Mouse (Mus musculus) CH12F3 (cell line): ENCODE measurements around the gene Nedd4.

Experiments
- in situ Hi-C: fragments of 300-500 bp; cut with MboI; formaldehyde crosslinking; loops from 2 replicates; pipeline ENCODE4 v1.14.3; 2020; ENCODE audit warnings: low sequenced_read_pairs

Gene Nedd4

DNA sequence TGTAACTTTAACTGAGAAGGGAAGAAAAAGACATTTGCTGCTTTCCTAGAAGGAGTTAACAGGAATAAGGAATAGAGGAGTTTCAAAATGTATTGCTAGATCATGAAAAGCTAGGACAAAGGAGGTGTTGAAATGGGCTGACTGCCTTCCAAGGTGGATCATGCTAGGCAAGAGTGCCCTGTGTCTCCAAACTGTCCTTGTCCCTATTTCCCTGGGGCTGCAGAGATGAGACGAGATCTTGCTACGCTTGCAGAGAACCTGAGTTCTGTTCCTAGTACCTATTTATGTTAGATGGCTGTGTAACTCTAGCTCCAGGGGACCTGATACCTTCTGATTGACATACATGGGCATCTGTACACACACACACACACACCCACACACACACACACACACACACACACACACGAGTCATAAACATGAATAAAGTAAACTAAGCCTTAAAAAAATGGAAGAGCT is 13.6 kb downstream of the Nedd4 start:
- in situ Hi-C loops, result no loop called here

DNA sequence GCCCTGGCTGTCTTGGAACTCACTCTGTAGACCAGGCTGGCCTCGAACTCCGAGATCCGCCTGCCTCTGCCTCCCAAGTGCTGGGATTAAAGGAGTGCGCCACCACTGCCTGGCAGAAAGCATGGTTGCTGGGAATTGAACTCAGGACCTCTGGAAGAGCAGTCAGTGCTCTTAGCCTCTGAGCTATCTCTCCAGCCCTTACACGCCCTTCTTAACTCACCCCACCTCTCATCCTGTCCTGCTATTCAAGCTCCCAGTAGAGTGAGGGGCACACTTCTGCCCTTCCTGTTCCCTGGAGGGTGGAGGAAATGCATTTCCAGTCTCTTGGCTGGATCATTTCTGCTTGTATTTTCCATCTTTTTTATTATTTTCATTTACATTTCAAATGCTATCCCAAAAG is 15.5 kb downstream of the Nedd4 start:
- in situ Hi-C loops, result no loop called here

GRCm38 (mm10) chr9:72678771-72679170 is 16.6 kb downstream of the Nedd4 start:
- in situ Hi-C loops, result no loop called here

DNA sequence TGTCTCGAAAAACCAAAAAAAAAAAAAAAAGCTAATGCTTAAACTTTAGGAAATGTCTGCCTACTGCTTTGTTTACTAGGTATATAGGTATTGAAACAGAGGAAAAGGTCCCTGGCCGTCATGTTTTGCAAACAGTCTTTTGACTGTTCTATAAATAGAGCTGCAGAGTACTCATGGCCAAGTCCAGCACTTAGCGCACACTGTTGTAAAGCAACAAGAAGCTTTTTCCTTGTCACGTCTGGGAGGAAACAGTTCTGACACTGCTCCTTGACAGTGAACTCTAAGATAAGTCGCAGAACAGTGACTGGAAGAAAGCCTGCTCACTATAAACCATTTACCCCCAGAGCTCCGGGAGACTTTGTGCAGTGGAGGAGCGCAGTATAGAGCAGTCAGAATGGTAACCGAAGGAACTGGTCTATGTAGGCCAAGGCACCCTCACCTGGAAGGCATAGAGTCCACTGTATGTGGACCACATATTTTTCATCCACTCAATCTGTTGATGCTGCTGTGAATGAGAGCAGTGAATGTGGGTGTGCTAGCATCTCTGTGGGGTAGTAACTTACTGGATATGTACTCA is 19.6 kb downstream of the Nedd4 start:
- in situ Hi-C loops, result no loop called here

GRCm38 (mm10) chr9:72683268-72683667 is 21.1 kb downstream of the Nedd4 start:
- in situ Hi-C loops, result no loop called here

DNA sequence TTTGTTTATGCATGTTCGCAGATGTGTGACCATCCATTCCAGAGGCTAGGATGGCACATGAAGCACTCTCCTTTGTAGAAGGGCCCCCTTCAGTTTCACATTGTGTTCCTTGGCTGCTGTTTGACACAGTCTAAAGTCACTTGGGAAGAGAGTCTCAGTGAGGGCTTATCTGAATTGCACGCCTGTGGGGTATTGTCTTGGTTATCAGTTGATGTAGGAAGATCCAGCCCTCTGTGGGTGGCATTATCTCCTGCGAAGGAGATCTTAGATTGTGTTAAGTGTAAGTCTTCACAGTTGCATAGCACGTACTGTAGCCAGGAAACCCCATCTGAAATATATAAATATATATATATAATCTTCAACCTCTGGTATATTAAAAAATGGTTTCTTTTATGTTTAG is 23.1 kb downstream of the Nedd4 start:
- in situ Hi-C loops, result no loop called here

GRCm38 (mm10) chr9:72686506-72686905 is 24.4 kb downstream of the Nedd4 start:
- in situ Hi-C loops, result no loop called here

DNA sequence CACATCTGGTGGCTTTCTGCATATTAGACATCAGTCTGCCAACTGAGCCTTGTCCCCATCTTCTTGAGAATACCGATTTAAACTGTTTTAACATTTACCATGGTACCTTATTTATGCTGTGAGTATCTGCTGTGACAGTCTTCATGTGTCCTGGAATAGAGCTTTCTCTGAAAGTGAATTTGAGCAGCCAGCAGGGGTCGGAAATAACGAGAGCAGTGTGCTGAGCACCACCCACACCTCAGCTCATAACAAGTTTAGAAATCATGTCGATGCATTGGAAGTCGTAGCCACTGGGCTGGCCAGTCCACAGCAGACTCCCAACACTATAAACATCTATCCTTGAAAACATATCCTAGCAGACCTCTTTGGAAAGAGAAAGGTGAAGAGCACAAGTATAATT is 27.4 kb downstream of the Nedd4 start:
- in situ Hi-C loops, result no loop called here

- in situ Hi-C loops, result no loop called here
These were observed 28.7 kb downstream of the Nedd4 start for GRCm38 (mm10) chr9:72690811-72691210.

GRCm38 (mm10) chr9:72691942-72692341 is 29.8 kb downstream of the Nedd4 start:
- in situ Hi-C loops, result no loop called here

DNA sequence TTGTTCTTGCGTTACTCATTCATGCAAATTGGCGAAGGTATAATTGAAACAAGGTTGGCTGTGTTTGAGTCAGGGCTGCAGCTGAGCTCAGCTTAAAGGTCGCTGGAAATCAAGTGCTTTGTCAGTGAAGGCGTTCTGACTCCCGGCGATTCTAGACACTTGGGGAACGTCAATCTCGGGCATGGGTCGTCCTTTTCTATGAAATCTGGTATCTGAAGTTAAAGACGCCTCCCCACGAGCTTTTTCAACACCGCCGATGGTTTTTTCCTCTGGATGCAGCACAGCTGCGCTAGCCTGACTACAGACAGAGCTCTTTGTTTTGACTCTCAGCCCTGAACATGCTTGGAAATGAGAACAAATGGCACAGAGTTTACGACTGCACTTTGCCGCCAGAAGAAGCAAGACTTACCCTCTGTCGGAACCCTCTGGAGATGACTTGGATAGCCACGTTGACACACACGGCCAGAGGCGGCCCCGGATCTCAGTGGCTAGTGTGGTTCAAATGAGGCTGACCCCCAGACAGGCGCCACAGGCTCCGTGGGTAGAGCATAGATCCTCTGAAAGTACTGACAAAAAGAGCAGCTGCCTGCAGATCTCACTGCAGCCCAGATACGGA is 31.0 kb downstream of the Nedd4 start:
- in situ Hi-C loops, result no loop called here

- in situ Hi-C loops, result no loop called here
These were observed 31.7 kb downstream of the Nedd4 start for GRCm38 (mm10) chr9:72693861-72694260.

- in situ Hi-C loops, result no loop called here
These were observed 34.4 kb downstream of the Nedd4 start for GRCm38 (mm10) chr9:72696508-72696907.

DNA sequence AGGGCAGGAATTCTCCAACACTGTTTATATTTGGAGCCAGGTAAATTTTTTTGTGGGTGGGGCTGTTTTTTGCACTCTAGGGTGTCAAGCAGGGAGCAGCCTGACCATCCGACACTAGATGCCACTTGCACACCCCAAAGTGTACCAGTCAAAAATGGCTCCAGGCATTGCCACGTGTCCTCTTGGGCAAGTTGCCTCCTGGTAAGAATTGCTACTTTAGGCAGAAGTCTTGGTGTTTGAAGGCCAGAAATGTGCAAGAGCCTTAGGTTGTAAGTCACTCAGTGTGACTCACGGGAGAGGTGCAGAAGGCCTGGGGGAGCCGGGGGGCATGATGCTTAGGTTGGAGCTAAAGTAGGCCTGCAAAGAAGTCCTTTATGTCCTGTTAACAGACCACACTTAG is 35.6 kb downstream of the Nedd4 start:
- in situ Hi-C loops, result no loop called here

DNA sequence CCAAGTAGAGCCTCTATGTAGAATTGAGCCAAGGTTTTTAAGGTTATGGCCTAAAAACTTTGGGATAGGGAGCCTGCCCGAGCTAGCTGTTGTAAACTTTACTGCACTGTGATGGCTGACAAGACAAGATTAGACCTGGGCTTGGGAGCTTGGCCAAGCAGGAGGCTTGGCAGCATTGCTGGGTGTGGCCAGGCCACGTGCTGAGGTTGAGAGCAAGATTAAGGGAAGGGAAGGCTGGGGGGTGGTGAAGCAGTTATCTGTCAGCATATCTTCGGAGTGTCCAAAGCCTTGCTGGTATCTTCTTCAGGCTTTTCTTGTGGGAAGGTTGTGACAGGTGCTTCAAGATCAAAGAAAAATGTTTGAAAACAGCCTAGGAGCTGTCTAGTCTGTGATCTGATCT is 37.6 kb downstream of the Nedd4 start:
- in situ Hi-C loops, result no loop called here

- in situ Hi-C loops, result no loop called here
These were observed 39.3 kb downstream of the Nedd4 start for GRCm38 (mm10) chr9:72701441-72701840.

DNA sequence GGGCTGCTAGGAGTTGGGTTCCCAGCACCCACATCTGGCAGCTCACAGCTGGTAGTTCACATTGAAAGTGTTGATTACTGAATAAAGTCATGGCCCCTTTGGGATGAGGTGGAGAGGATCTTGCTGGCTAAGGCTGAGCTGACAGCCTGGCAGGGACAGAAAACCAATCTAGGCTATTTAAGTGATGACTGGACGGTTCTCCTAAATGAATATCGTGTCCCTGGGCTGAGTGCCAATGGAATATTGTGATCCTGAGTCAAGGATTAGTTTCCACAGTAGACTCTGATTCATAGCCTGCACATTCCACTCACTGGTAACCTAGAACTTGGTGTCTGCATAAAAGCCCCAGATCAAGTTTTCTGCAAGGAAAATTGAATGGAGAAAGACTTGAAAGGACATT is 39.9 kb downstream of the Nedd4 start:
- in situ Hi-C loops, result no loop called here

- in situ Hi-C loops, result no loop called here
These were observed 41.0 kb downstream of the Nedd4 start for GRCm38 (mm10) chr9:72703142-72703541.

DNA sequence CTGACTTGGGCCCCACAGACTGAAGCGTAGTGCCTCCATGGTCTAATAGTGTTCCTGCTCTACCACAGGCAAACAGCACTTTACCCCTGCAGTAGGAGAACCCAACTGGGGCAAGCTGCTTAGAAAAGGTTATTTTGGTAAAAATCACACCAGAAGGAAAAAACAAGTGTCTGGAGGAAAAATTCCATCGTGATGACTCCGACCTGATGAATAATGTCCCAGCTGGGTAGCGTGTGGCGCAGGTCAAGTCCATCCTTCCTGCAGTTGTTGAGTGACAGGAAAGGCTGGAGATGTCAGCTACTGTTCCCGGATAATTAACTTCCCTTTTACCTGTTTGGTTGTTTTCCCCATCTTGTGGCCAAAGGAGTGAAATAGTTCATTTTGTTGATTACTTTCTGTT is 41.6 kb downstream of the Nedd4 start:
- in situ Hi-C loops, result no loop called here

DNA sequence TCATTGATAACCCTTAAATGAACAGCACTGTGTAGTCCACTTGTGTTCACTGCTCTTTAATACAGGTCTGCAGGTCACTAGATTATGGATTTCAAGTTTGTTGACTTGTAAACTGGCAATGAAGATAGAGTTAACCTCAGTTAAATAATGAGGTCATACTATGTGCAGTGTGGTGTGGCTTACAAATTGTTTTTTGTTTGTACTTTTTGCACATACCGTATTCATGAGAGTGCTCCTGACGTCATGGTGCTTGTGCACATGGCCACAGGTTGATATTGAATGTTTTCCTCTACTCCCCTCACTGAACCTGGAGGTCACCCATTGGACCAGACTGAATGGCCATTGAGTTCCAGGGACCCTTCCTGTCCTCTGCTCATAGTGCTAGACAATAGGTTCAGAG is 43.1 kb downstream of the Nedd4 start:
- in situ Hi-C loops, result no loop called here

GRCm38 (mm10) chr9:72707999-72708398 is 45.9 kb downstream of the Nedd4 start:
- in situ Hi-C loops, result no loop called here

- in situ Hi-C loops, result no loop called here
These were observed 46.5 kb downstream of the Nedd4 start for GRCm38 (mm10) chr9:72708690-72709089.

- in situ Hi-C loops, result no loop called here
These were observed 47.9 kb downstream of the Nedd4 start for GRCm38 (mm10) chr9:72710060-72710459.
